Mouse (Mus musculus) bone marrow macrophage, adult 2 months (primary cell): ENCODE measurements around the gene Ptges. TPM values are rescaled to one million over a fixed set of nuclear protein-coding genes. Genes with fewer than 3 reads are reported as not detected.
"Not testable (repeated sequence)": the region's sequence is repeated elsewhere in the genome, so short reads cannot be mapped to it uniquely, and the experiment has no call there.

Experiments
- H3K27ac ChIP-seq: 2 replicates; pipeline ENCODE4 v1.5.1; 2012; ENCODE audit warnings: low read depth, low read length; ENCODE audit not compliant: insufficient read depth
- H3K4me1 ChIP-seq: 2 replicates; pipeline ENCODE4 v1.6.1; 2012; ENCODE audit warnings: low read length; ENCODE audit not compliant: control insufficient read depth, insufficient read depth
- H3K4me3 ChIP-seq: 2 replicates; pipeline ENCODE4 v1.5.1; 2012; ENCODE audit warnings: mild to moderate bottlenecking, low read length, moderate library complexity; ENCODE audit not compliant: insufficient read depth
- CTCF ChIP-seq: IDR thresholded peaks from 2 replicates; pipeline ENCODE4 v1.5.1; 2012; ENCODE audit warnings: low read depth, mild to moderate bottlenecking, low read length, moderate library complexity
- POLR2A ChIP-seq: IDR thresholded peaks from 2 replicates; pipeline ENCODE4 v1.6.1; 2012; ENCODE audit warnings: mild to moderate bottlenecking, low read depth, low read length, borderline replicate concordance
- polyA plus RNA-seq: library from polyadenylated mRNA; stranded (reverse); fragments of >200 nt; gene quantifications from 2 replicates; pipeline ENCODE4 v1.2.4, GENCODE M21; 2012; ENCODE audit not compliant: missing spikeins, insufficient read depth, insufficient read length

Ptges gene
- polyA plus RNA-seq, 1 experiment, result 2.7 TPM

DNA sequence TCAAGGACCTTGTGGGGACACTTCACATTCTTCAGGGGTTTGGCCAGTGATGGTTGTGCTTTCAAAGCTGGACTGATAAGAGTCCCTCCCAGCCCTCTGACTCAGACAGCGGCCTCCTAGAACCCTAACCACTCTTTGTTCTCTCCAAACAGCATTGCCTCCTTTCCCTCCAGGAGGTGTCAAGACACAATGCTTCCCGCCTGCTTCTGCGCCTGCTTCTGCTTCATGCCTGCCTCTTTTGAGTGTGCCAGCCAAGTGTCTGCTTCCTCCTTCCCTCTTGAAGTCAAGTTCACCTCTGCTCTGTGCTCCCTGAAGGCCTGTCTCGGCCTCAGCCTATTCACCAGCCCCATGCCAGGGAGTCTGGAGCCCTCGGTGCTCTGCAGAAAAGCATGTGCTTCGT is 11.5 kb downstream of the Ptges start:
- Histone ChIP-seq H3K27ac (no peak overlapping the region), H3K4me3 (no peak overlapping the region), H3K4me1 (peaks cover 25% of the 10 kb centered on the region)
- TF ChIP-seq POLR2A, result no peak
- no peak for TF ChIP-seq CTCF

DNA sequence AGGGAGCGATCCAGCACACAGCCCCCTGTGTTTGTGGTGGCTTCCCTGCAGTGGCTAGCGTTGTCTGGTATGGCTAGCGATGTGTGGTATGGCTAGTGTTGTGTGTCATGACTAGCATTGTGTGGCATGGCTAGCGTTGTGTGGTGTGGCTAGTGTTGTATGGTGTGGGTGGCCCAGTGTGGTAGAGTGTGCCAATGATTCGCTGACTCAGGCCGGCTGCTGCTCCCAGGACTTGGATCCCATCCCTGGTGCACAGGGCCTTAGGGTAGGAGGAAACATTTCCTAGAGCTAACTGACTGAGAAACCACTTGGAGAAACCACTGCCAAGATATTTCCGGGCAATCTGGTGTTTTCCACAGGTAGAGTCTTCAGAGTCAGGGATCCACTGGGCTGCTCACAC is 12.0 kb downstream of the Ptges start:
- TF ChIP-seq POLR2A, result no peak
- TF ChIP-seq CTCF, result no peak
- Histone ChIP-seq H3K27ac (no peak overlapping the region), H3K4me1 (peaks cover 30% of the 10 kb centered on the region), H3K4me3 (no peak overlapping the region)

DNA sequence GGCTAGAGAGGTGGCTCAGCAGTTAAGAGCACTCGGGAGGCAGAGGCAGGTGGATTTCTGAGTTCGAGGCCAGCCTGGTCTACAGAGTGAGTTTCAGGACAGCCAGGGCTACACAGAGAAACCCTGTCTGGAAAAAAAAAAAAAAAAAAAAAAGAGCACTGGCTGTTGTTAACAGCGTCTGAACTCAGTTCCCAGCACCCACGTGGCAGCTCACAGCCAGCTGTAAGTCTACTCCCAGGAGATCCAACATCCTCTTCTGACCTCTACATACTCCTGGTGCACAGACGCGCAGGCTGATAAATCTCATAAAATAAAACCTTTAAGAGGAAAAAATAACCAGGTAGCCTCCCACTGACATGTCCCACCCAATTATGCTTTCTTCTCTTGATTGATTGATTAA is 13.7 kb downstream of the Ptges start:
- peaks cover 31% of the 10 kb centered on the region for H3K4me1 ChIP-seq
- not testable (repeated sequence) for H3K27ac ChIP-seq, H3K4me3 ChIP-seq

DNA sequence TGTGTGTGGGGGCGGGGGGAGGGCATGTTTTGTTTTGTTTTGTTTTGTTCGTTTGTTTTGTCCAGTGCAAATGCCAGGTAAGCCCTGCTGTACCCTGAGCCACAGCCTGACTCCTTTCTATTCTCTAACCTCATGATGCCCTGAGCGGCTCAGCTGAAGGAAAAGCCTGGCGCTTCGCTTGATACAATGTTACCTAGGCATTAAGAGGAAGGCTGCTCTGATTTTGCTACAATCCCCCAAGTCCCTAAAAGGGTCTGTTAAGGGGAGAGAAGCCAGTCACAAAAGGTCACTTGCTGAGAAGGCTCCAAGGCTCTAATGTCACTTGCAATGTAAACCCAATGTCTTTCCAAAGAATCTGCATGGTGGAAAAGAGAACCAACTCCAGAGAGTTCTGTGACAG is 14.3 kb downstream of the Ptges start:
- Histone ChIP-seq H3K27ac (no peak overlapping the region), H3K4me1 (peaks cover 28% of the 10 kb centered on the region), H3K4me3 (no peak overlapping the region)
- TF ChIP-seq POLR2A (no peak), CTCF (no peak)

DNA sequence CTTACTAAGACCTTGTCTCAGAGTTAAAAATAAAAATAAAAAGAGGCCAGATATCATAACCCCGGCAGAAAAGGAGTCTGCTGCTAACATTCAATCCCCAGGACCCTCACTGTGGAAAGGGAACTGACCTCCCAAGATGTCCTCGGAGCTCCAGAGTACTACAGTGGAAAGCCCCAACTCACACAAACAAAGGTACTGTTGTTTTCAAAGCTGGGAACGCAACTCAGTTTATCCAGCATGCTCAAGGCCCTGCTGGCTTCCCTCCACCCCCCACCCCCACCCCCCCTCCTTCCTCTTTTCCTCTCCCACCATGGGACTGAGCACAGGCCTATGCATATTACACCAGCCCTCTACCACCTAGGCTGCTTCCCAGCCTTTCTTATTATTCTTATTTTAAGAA is 14.8 kb downstream of the Ptges start:
- Histone ChIP-seq H3K4me3 (no peak overlapping the region), H3K4me1 (peaks cover 24% of the 10 kb centered on the region), H3K27ac (no peak overlapping the region)
- TF ChIP-seq POLR2A (no peak), CTCF (no peak)

DNA sequence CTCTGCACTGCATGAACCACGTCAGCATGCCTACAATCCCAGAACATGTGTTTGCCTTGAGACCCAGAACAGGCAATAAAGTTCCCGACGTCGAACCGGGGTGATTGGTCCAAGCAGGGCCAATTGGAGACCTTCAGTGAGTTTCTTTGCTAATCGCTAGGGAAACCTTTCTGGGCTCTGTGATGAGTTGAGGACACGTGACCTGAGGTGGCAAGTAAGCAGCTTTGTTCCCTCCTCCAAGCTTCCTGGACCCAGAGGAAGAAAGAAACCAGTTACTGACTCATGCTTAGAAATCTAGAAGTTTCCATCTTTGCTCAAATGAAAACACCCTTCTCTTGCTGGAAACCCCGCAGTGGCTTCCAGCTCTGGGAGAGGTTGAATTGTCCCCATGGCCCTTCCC is 16.6 kb downstream of the Ptges start:
- TF ChIP-seq POLR2A (no peak), CTCF (no peak)
- no peak overlapping the region for H3K27ac ChIP-seq

DNA sequence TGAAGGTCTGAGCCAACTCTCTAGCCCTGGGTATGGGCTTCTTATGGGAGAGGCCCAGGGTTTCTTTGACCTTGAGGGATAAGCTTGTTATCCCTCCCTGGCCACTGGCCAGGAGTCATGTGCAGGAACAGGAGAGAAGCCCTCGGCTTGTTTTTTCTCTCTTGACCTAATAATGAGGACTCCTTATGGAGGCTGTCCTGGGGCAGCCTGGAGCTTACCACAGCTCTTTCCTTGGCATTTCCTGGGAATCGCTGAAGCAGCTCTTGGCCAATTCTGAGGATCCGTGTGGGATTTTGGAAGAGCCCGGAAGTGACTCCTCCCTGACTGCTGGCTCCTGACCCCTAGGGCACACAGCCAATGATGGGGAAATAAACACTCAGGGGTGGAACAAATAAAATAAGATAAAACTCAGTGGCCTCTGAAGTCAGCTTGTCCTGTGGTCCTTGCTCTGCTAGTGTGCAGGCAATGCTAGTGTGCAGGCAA is 17.3 kb downstream of the Ptges start:
- TF ChIP-seq CTCF, result no peak
- TF ChIP-seq POLR2A, result no peak
- H3K27ac ChIP-seq, result no peak overlapping the region
- no peak overlapping the region for H3K4me3 ChIP-seq
- H3K4me1 ChIP-seq, result peaks cover 21% of the 10 kb centered on the region

More for the DNA sequence above, 16.6 kb downstream of the Ptges start:
- H3K4me3 ChIP-seq, result no peak overlapping the region
- peaks cover 21% of the 10 kb centered on the region for H3K4me1 ChIP-seq

DNA sequence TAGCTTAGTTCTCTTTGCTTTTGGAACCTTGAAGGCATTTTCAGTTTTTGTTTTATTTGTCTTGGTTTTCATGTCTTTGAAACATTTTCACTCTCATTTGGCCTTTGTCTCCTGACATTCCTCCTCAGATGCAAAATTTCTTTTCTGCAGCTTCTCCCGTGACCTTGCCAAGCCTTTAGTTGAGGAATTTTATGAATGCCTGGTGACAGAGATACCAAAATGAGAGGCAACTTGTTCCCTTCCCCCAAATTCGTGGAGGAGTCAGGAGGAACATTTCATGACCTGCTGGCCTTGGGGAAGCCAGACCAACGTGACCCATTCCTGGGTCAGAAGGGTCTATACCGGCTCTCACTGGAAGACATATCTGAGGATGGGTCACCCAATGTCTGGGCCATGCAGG is 23.0 kb downstream of the Ptges start:
- Histone ChIP-seq H3K4me3 (no peak overlapping the region), H3K4me1 (no peaks in the 10 kb centered on the region), H3K27ac (no peak overlapping the region)
- TF ChIP-seq CTCF (no peak), POLR2A (no peak)

DNA sequence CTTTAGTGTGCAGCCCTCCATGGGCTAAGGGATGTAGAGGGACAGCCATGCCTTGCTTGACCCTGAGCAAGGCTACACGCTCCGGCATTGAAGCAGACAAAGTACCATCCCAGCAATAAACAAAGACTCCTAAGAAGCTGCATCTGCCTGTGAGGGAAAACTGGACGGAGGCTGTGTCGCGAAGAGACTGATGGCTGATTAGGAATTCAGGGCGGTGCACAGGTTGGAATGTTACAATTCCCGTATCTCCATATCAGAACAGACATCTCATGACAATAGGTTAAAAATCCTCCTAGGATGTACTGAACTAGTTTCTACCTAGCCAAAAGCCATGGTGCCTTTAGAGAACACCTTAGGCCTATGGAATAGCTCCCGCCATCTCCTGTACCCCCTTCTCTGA is 23.8 kb downstream of the Ptges start:
- Histone ChIP-seq H3K27ac (no peak overlapping the region), H3K4me1 (no peaks in the 10 kb centered on the region), H3K4me3 (no peak overlapping the region)
- TF ChIP-seq POLR2A (no peak), CTCF (no peak)

DNA sequence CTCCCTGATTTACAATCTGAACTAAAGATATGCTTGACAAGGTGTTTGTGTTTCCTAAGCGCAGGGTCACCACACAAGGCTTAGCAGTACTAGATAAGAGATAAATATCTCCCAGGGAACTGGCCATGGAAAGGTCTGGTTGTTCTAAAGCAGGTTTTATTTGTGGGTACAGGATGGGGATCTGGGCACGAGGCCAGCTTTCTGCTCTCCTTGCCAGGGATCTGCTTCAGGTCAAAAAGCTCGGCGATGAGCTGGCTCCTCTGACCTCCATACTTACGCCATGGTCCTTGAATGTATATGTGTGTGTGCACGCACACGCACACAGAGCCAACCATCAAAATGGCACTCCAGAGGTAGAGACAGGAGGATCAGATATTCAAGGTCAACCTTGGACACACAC is 24.7 kb downstream of the Ptges start:
- no peak overlapping the region for H3K4me3 ChIP-seq
- no peak overlapping the region for H3K27ac ChIP-seq
- no peak for TF ChIP-seq POLR2A
- TF ChIP-seq CTCF, result no peak
- H3K4me1 ChIP-seq, result no peaks in the 10 kb centered on the region

DNA sequence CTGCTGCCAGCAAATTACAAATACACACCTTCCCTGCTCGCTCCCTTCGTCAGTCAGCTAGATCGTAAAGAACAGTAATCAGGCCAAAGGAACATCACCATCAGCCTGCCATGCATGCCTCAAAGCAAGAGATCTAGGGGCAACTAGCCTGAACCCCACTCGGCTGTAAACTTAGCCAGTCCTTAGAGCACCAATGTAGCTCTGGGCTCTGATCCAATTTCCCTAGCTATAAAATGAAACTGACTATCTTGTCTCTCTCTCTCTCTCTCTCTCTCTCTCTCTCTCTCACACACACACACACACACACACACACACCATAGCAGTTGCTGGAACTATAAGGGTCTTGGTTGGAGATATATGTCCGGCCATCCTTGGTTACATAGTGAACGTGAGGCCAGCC is 25.4 kb downstream of the Ptges start:
- Histone ChIP-seq H3K4me1 (no peaks in the 10 kb centered on the region), H3K4me3 (no peak overlapping the region), H3K27ac (no peak overlapping the region)
- TF ChIP-seq CTCF (no peak), POLR2A (no peak)
